Mouse (Mus musculus): Measurements from ENCODE around the gene Pigp.
"Not testable (repeated sequence)": the region's sequence is repeated elsewhere in the genome, so short reads cannot be mapped to it uniquely, and the experiment has no call there.

Gene Pigp

GRCm38 (mm10) chr16:94358091-94358490 lies 13.6 kb downstream of the Pigp start:
- DNase-seq (ENCODE audit: low read depth) = no peak

GRCm38 (mm10) chr16:94356776-94357494 lies 14.7 kb downstream of the Pigp start:
- no peak for DNase-seq (ENCODE audit: low read depth)

GRCm38 (mm10) chr16:94356046-94356445 lies 15.6 kb downstream of the Pigp start:
- DNase-seq (ENCODE audit: low read depth) = no peak

- no peak for DNase-seq (ENCODE audit: low read depth)
These were observed 17.2 kb downstream of the Pigp start for GRCm38 (mm10) chr16:94354450-94354849.

- no peak for DNase-seq (ENCODE audit: low read depth)
These were observed 21.4 kb downstream of the Pigp start for GRCm38 (mm10) chr16:94350287-94350677.

GRCm38 (mm10) chr16:94349588-94350286 lies 21.9 kb downstream of the Pigp start:
- DNase-seq (ENCODE audit: low read depth) = no peak

GRCm38 (mm10) chr16:94348779-94349178 lies 22.9 kb downstream of the Pigp start:
- DNase-seq (ENCODE audit: low read depth) = no peak

- peak; percentile 39 for DNase-seq (ENCODE audit: low read depth)
These were observed 24.4 kb downstream of the Pigp start for GRCm38 (mm10) chr16:94347080-94347731.

- DNase-seq (ENCODE audit: low read depth) = no peak
These were observed 25.9 kb downstream of the Pigp start for GRCm38 (mm10) chr16:94345733-94346132.

GRCm38 (mm10) chr16:94339164-94340160 lies 32.2 kb downstream of the Pigp start:
- not testable (repeated sequence) for DNase-seq (ENCODE audit: low read depth)

GRCm38 (mm10) chr16:94335656-94336055 lies 36.0 kb downstream of the Pigp start:
- DNase-seq (ENCODE audit: low read depth) = peak; percentile 41

- peak; percentile 70 for DNase-seq (ENCODE audit: low read depth)
These were observed 39.8 kb downstream of the Pigp start for GRCm38 (mm10) chr16:94331886-94332252.

- no peak for DNase-seq (ENCODE audit: low read depth)
These were observed 40.3 kb downstream of the Pigp start for GRCm38 (mm10) chr16:94331233-94331885.

GRCm38 (mm10) chr16:94330429-94330828 lies 41.2 kb downstream of the Pigp start:
- DNase-seq (ENCODE audit: low read depth) = no peak

GRCm38 (mm10) chr16:94328881-94329867 lies 42.5 kb downstream of the Pigp start:
- DNase-seq (ENCODE audit: low read depth) = no peak

- DNase-seq (ENCODE audit: low read depth) = no peak
These were observed 43.6 kb downstream of the Pigp start, which contains the start of gene Ripply3 for GRCm38 (mm10) chr16:94327781-94328711. TSS of gene Ripply3 (plus strand) at chr16:94328420.

- no peak for DNase-seq (ENCODE audit: low read depth)
These were observed 45.6 kb downstream of the Pigp start for GRCm38 (mm10) chr16:94326008-94326407.

GRCm38 (mm10) chr16:94323681-94324080 lies 48.0 kb downstream of the Pigp start:
- no peak for DNase-seq (ENCODE audit: low read depth)

GRCm38 (mm10) chr16:94320223-94320622 lies 51.4 kb downstream of the Pigp start:
- no peak for DNase-seq (ENCODE audit: low read depth)
